Mouse (Mus musculus) spleen, adult 12 weeks (tissue): Measurements from ENCODE around the gene Lgi4.

Experiments
- DNase-seq: peaks from one replicate; pipeline ENCODE4 v3.0.0; 2022; ENCODE audit warnings: low spot score

The Lgi4 gene

DNA sequence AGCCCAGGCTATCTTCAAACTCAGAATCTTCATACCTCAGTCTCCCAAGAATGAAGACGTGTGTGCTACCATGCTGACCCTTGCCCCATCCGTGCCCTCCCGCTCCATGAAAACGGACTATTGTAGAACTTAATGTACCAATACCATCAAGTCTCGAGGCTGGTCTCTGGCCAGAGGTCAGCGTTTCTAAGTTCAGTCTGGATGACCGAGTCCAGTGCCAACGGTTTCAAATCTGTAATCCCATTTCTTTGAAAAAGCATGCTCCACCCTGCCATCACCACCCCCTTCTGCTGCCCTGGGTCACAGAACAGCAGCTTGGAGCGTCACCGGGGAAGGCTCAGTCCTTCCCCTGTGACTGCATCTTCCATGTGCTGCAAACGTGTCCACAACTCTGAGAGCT lies 48.6 kb downstream of the Lgi4 start:
- DNase-seq: no peak

DNA sequence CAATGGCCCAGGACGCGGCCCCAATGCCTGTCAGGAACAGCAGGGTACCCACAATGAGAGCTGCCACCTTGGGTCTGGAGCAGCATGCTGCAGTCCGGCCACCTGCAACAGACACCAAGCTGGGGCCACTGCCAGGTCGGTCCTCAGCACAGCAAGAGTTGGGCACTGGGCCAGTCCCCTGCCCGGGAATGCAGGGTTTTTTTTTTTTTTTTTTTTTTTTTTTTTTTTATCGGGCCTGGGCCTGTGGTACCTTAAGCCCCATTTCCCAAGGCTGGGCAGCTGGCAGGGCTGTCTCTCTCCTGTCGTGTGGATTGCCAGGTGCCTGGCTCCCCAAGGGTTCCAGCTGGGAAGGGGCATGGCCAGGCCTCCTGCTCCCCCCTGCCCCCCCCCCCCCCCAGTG lies 49.9 kb downstream of the Lgi4 start:
- DNase-seq: no peak

DNA sequence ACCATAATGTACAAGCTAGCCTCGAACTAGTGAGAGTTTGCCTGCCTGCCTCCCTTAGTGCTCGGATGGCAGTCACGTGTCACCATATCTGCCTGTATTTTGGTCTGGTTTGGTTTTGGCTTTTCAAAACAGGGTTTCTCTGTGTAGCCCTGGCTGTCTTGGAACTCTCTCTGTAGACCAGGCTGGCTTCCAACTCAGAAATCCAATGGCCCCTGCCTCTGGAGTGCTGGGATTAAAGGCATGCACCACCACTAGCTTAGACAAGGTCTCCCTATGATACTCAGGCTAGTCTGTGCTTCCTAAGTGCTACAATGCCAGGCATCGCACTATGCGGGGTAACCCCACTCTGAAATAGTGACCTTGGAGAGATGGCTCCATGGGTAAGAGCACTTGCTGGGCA lies 50.7 kb downstream of the Lgi4 start:
- no peak for DNase-seq

DNA sequence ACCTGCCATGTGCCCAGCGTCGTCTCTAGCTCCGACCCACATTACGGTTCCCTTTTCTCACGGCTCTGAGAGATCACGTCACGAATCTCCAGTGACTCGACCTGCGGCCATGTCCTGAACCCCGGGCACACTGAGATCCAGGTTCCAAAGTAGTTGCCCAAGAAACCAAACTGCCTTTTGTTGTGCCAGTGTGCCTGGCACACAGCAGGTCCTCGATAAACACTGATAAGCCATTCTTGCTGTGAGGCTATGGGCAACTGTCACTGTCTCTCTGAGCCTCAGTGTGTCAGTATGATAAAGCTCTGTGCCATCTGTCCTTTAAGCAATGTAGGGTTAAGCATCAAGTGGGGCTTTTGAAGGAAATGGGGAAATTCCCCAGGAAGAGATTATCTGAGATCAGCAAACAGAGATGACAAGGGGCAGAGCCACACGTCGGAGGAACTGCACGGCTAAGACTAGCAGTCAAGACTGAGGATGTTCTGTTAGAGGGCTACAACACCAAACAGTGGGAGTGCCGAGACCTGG lies 51.8 kb downstream of the Lgi4 start:
- DNase-seq: no peak

DNA sequence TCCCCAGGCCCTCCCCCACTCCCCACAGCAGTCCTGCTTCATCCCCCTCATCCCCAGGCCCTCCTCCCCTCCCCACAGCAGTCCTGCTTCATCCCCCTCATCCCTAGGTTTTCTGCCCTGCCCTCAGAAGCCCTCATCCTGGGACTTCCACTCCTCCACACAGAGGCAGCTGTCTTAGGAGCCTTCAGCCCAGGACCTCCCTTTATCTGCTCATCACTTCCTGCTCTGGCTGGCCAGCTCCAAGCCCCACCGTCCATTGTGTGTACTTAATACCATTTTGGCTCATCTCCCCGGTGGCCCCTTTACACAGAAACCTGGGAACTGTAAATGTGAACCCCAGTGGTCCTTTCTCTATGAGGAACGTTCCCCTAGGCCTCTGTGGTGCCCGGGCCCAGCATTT lies 52.9 kb downstream of the Lgi4 start:
- no peak for DNase-seq

DNA sequence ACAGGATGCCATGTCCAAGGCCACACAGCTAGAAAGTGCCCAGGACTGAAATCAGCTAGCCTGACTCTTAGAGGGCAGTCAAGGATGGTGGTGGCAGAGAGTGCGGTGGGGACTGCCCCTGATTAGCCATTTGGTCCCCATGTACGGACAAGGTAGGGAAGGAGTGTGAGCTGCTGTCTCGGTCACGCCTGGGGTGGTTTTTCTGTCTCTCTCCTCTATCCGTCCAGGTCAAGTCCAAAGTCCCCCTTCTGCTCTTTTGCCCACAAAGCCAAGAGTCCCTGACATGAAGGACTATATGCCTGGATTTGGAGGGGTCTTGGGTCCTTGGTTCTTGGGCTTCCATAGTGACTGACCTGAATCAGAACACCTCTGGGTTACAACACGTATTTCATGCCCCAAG lies 54.7 kb downstream of the Lgi4 start:
- DNase-seq: no peak

DNA sequence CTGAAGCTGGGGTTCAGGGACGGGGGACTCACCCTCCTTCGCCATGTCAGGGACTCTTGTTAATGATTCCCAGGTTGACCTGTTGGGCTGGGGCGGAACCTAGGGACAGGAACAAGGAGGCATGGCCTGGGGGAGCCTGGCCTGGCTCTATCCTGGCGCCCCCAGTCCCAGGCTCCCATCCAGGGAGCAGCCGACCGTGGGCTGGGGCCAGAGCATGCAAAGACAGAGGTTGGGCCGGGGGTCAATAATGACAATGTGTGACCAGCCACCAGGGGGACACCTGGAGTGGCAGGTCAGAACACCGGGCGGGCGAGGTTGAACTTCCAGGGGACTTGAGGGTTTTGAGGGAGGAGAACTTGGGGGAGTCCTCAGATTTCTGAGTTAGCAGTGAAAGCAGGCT lies 55.5 kb downstream of the Lgi4 start:
- no peak for DNase-seq

DNA sequence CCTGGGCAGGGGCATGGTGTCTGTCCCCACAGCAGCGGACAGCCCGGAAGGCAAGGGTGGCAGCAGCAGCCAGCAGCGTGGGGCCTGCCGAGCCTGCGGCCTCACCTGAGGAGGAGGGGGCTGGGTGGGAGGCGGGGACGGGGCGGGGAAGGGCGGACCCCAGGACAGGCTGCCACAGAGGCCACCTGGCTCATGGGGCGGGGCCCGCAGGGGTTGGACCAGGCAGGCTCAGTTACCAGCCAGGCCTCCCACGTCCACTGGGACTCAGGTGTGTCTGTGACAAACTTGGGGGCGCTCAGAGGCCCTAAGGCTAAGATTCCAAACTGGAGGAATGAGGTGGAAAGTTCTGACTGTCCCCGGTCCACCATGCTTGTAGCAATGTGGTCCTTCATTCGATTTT lies 56.0 kb downstream of the Lgi4 start, which contains the start of gene Hpn:
Gene Hpn (minus strand): TSS at position 109 of the 400 bp plus-strand sequence.
- no peak for DNase-seq

DNA sequence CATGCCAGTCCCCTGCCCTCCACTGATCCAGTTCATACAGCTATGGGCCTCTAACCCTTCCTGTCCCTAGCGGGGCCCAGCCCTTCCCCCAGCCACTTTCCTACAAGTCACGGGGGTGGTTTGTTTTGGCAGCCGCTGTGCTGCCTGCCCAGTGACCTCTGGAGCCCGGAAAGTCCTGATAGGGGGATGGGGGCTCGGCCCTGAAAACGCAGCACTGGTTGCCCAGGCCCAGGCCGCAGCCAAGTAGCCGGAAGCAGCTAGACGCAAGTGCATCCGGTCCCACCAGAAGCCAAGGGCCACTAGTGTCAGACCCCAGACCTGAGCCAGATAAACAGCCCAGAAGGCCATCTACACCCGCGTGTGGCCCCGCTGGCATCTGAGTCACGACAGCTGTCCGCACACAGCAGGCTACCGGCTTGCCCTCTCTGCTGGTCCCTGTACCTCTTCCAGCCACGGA lies 56.5 kb downstream of the Lgi4 start:
- no peak for DNase-seq

DNA sequence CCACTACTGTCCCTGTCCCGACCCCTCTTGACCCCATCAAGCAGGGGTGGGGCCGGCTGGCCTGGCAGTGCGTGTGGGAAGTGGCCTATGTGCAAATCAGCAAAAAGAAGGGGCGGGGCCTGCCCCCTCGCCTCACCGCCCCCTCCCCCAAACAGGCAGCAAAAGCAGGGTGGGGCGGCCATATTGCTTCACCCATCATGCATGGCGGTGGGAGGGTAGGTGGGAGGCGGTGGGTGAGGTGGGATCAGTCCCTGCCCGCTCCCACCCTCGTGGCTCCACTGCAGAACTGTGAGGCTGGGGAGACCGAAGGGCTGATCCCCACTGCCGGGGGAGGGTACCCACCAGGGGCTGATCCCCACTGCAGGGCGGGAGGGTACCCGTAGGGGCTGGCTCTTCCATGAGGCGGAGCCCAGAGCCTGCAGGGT lies 57.6 kb downstream of the Lgi4 start:
- DNase-seq: no peak

DNA sequence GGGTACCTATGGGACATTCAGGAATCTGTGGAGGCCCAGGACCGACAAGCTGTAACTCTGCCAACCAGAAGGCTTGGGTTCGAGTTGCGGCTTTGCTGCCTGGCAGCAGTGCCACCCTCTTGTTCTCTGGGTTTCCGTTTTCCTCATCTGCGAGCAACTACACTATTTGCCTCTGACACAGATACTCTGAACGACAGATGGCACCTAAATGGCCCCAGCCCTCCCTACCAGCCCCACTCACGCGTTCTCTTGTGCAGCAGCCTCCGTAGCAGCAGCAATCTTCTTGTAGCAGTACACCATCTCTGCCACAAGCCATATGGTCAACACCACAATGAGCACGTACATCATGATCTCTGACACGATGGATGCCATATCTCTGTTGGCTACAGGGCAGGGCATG lies 58.3 kb downstream of the Lgi4 start:
- DNase-seq: no peak

DNA sequence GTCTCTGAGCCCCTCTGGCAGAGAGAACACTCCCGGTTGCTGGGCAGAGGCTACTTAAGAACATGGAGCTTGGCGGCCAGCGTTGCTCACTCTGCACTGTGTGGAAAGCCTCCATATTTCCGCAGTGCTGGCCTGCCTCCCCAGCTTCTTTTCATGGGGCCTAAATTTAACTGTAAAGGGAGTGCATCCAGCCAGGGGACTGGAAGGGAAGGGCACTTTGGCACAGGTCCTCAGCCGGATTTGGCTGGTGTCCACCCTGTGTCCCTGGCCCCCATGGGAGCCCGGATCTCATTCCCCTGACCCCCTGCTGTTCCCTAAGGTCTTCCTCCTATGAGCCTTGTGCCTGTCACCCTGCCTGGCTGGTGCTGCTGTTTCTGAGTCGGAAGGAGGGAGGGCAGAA lies 59.3 kb downstream of the Lgi4 start:
- no peak for DNase-seq

DNA sequence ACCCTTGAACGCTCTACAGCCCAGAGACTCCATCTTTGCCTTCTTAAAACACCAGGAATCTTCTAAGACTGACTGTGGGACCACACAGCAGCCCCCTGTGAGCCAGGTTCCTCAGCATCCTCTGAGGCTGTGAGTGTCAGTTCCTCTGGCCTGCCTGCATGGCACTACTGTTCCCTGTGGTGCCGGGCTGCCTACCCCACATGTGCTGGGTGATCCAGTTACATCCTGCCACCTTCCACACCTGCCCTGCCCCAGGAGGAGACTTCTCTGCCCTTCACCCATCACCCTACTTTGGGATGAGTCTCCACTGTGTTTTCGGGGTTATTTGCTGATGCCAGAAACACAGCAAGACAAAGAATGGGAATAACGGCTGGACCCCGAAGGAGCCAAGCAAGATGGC lies 60.4 kb downstream of the Lgi4 start:
- DNase-seq: no peak
